Mouse (Mus musculus) neural tube, embryonic 11.5 days (tissue): Measurements from ENCODE around the gene Phtf2. TPM values are rescaled to one million over a fixed set of nuclear protein-coding genes. Genes with fewer than 3 reads are reported as not detected.
A peak's percentile ranks its signal among the peaks of the same experiment; 100 is the strongest.
"Not testable (repeated sequence)": the region's sequence is repeated elsewhere in the genome, so short reads cannot be mapped to it uniquely, and the experiment has no call there.

Experiments used
- ATAC-seq: fragments of 200-750 bp; cut with Nextera tagmentation; 2 replicates; pipeline ENCODE4 v1.8.0; 2017; ENCODE audit warnings: moderate number of reproducible peaks, mild to moderate bottlenecking, moderate TSS enrichment, moderate library complexity; ENCODE audit not compliant: insufficient read depth, low FRiP score, low TSS enrichment
- DNase-seq: peaks from one replicate; pipeline ENCODE4 v3.0.0-alpha.2; 2015; ENCODE audit warnings: low spot score
- H3K27ac ChIP-seq: fragments of 300-500 bp; sonication (generic); 2 replicates; pipeline ENCODE4 v1.5.1; 2014; ENCODE audit warnings: low read depth, mild to moderate bottlenecking, low read length
- H3K27me3 ChIP-seq: fragments of 300-500 bp; sonication (generic); 2 replicates; pipeline ENCODE4 v1.6.1; 2014; ENCODE audit warnings: mild to moderate bottlenecking, low read length, mixed read lengths; ENCODE audit not compliant: control insufficient read depth, insufficient read depth
- H3K36me3 ChIP-seq: fragments of 300-500 bp; sonication (generic); 2 replicates; pipeline ENCODE4 v1.6.1; 2014; ENCODE audit warnings: mild to moderate bottlenecking, low read length, moderate library complexity, mixed read lengths; ENCODE audit not compliant: control insufficient read depth, insufficient read depth
- H3K4me1 ChIP-seq: fragments of 300-500 bp; sonication (generic); 2 replicates; pipeline ENCODE4 v1.6.1; 2014; ENCODE audit warnings: low read length, mixed read lengths; ENCODE audit not compliant: control insufficient read depth, insufficient read depth
- H3K4me2 ChIP-seq: fragments of 300-500 bp; sonication (generic); 2 replicates; pipeline ENCODE4 v1.6.1; 2014; ENCODE audit warnings: low read depth, mild to moderate bottlenecking, moderate library complexity
- H3K4me3 ChIP-seq: fragments of 300-500 bp; sonication (generic); 2 replicates; pipeline ENCODE4 v1.5.1; 2014; ENCODE audit warnings: low read depth, low read length
- H3K9ac ChIP-seq: fragments of 300-500 bp; sonication (generic); 2 replicates; pipeline ENCODE4 v1.6.1; 2014; ENCODE audit warnings: mild to moderate bottlenecking, low read length
- H3K9me3 ChIP-seq: fragments of 300-500 bp; sonication (generic); 2 replicates; pipeline ENCODE4 v1.6.1; 2016; ENCODE audit warnings: low read length; ENCODE audit not compliant: control insufficient read depth
- WGBS: fragments of 180-500 bp; shearing (Covaris S2); extraction: QIAGEN DNeasy Blood & Tissue Kit; methylation state at CpG from one replicate; pipeline ENCODE4 v1.1.7; 2014; 5-methylcytosine and 5-hydroxymethylcytosine counted together
- polyA plus RNA-seq: library from polyadenylated mRNA; unstranded; fragments of >200 nt; fragmentation: Nextera tagmentation; extraction: Ambion mirVana; gene quantifications from 2 replicates; pipeline ENCODE4 v1.2.1, GENCODE M21; 2014

The Phtf2 gene
- polyA plus RNA-seq, 1 experiment from 2014 or later, result 21.5 TPM

DNA sequence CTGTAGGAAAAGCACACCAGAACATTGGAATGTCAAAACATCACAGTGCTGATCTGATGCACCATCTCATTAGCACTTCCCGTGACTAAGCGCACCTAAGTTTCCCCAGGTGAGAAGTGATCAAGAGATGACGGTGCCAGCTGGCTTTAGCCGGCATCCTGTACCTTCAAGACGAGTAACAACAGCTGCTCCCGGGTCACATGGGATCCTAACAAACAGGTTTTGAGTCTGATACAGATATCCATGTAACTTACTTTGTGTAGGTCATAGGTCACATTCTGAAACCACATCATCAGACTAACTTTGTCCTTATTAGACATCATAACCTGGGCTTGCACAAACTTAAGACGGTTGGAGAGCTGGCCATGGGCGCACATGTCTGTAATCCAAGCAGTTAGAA lies 133.1 kb downstream of the Phtf2 start:
- H3K27me3 ChIP-seq, result no peaks in the 10 kb centered on the region

DNA sequence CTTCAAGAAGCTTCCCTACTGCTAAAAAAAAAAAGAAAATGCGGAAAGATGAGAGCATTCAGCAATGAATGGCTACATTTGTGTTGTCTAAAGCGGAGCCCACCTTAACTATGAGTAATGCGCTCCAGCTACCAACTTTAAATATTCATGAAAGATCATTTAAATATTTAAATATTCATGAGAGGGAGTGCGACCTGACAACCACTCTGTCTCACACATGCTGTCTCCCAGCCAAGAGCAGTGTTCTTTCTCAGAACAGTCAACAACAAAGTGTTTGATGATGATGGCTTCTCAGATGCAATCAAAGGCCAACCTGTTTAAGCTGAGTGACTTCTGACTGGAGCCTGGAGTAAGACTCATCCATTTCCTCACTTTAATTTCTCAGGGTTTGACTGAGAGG lies 133.8 kb downstream of the Phtf2 start:
- Histone ChIP-seq H3K36me3 (no peaks in the 10 kb centered on the region), H3K4me1 (no peaks in the 10 kb centered on the region), H3K4me2 (no peak overlapping the region), H3K27ac (no peak overlapping the region), H3K9ac (no peak overlapping the region), H3K4me3 (no peak overlapping the region), H3K9me3 (no peaks in the 10 kb centered on the region), H3K27me3 (no peaks in the 10 kb centered on the region)
- ATAC-seq (peak; percentile 67), DNase-seq (no peak)
- WGBS, result 55% methylated on average over 4 of the region's 4 CpGs

More for the DNA sequence above, 133.1 kb downstream of the Phtf2 start:
- 92% methylated on average over 8 of the region's 8 CpGs for WGBS
- Histone ChIP-seq H3K4me2 (no peak overlapping the region), H3K27ac (no peak overlapping the region), H3K9me3 (no peaks in the 10 kb centered on the region), H3K36me3 (no peaks in the 10 kb centered on the region), H3K9ac (no peak overlapping the region), H3K4me1 (no peaks in the 10 kb centered on the region), H3K4me3 (no peak overlapping the region)
- DNase-seq, result no peak
- no peak for ATAC-seq

DNA sequence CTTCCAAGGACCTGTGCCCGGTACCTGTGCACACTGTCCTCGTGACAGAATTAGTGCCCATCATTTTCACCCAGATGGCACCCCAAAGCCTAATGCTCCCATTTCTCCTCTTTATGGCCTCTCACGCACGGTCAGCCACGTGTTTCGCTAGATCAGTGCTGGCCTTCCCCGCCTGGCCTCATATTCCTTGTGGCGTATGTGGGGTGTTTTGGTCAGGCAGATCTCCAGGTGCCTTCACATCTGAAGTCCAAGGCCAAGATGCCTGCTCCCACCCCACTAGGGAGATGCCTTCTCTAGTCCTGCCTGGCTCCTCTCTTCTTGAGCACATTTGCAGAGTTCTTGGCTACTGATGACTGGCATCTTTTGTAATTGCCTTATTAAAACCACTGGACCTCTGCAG lies 140.0 kb downstream of the Phtf2 start:
- DNase-seq (no peak), ATAC-seq (no peak)
- WGBS, result 83% methylated on average over 8 of the region's 8 CpGs
- no peaks in the 10 kb centered on the region for H3K36me3 ChIP-seq
- no peak overlapping the region for H3K27ac ChIP-seq
- no peaks in the 10 kb centered on the region for H3K9me3 ChIP-seq
- no peaks in the 10 kb centered on the region for H3K27me3 ChIP-seq
- H3K4me3 ChIP-seq, result no peak overlapping the region
- H3K4me2 ChIP-seq, result no peak overlapping the region
- H3K4me1 ChIP-seq, result no peaks in the 10 kb centered on the region
- H3K9ac ChIP-seq, result no peak overlapping the region

DNA sequence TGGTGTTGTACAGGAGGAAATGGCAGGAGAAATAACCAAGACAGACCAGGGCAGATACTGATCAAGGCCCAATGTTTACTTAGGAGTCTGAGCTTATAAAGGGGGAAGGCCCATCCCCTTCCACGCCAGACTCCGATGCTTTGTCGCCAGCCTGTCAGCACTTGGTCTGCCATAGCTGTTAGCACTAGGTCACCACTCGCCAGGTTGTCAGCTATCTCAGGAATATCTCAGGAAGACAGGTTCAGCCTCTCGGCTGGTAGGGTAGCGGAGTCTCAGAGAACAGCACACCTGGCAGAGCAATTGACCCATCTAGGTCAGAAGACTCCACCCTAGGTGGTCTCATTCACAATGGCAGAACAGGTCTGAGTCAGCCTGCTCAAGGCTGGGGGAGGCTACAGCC lies 140.7 kb downstream of the Phtf2 start:
- no peak for DNase-seq
- H3K4me1 ChIP-seq, result no peaks in the 10 kb centered on the region
- 76% methylated on average over 6 of the region's 6 CpGs for WGBS

DNA sequence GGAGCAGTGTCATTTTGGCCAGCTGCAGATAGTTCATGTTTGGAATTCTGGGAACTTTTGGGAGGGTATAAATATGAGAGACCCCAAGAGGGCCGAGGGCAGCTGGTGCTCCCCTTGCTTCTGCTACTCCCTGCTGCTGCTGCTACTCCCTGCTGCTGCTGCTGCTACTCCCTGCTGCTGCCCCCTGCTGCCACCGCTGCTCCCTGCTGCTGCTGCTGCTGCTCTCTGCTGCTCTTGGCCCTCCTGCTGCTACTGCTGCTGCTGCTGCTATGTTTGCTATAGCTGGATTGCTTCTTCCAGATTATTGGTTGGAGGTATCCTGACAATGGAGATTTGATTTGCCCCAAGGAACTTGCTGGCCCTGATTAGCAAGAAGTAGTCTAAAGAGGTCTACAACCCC lies 143.1 kb downstream of the Phtf2 start:
- Histone ChIP-seq H3K27me3 (no peaks in the 10 kb centered on the region), H3K4me3 (no peak overlapping the region), H3K27ac (no peak overlapping the region), H3K4me2 (no peak overlapping the region), H3K9me3 (no peaks in the 10 kb centered on the region), H3K9ac (no peak overlapping the region), H3K4me1 (no peaks in the 10 kb centered on the region), H3K36me3 (no peaks in the 10 kb centered on the region)
- 41% methylated on average over 2 of the region's 2 CpGs for WGBS
- DNase-seq (no peak), ATAC-seq (no peak)

More for the DNA sequence above, 140.7 kb downstream of the Phtf2 start:
- Histone ChIP-seq H3K9ac (no peak overlapping the region), H3K4me2 (no peak overlapping the region), H3K9me3 (no peaks in the 10 kb centered on the region), H3K36me3 (no peaks in the 10 kb centered on the region), H3K27ac (no peak overlapping the region), H3K4me3 (no peak overlapping the region), H3K27me3 (no peaks in the 10 kb centered on the region)
- no peak for ATAC-seq

DNA sequence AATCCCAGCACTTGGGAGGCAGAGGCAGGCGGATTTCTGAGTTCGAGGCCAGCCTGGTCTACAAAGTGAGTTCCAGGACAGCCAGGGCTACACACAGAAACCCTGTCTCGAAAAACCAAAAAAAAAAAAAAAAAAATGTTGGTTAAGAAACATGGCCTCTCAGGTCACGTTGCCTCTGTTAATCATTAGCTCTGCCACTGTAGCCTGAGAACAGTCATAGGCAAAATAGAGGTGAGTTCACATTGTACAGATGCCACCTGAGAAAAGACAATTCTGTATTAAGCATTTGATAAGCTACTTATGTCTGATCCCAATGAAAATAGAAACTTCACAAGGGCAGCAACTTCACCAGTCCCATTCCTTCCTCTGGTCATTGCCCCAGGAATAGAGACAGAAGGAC lies 158.7 kb downstream of the Phtf2 start:
- not testable (repeated sequence) for ATAC-seq, H3K4me2 ChIP-seq
- WGBS, result 87% methylated on average over 2 of the region's 4 CpGs

DNA sequence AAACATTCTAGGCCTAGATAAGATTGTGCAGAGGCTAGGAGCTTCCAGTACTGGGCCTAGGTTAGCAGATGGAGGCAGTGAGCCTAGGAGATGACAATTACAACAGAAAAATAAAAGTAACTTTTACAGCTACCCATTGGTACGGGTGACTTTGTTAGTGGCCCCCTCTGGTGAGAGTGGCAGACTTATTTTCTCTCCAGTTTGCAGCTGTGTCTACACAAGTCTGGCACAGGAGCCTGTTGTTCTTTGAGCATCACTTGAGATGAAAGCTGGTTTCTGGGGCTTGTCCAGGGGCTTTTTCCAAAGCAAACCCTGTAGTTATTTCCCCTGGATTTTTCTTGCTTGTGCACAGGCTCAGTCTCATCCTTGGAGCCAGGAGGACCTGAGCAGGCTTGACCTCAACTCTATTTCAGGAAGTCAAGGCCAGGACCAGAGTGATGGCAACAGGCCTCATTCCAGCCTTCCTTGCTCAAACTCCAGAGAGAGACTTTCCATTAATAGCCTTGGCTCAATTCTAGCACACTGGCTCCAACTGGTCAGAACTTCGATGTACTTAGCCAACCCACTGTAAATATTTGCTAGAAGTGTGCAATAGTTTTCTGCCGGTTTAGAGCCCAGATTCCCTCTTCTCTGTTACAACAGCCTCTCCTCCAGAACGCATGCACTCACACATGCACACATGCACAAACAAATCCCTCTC lies 161.6 kb downstream of the Phtf2 start:
- no peaks in the 10 kb centered on the region for H3K27me3 ChIP-seq
- no peak for DNase-seq
- H3K4me2 ChIP-seq, result no peak overlapping the region
- no peak overlapping the region for H3K9ac ChIP-seq
- H3K9me3 ChIP-seq, result no peaks in the 10 kb centered on the region
- no peak overlapping the region for H3K27ac ChIP-seq
- H3K4me3 ChIP-seq, result no peak overlapping the region
- 77% methylated on average over 4 of the region's 4 CpGs for WGBS
- ATAC-seq, result no peak
- H3K36me3 ChIP-seq, result no peaks in the 10 kb centered on the region
- H3K4me1 ChIP-seq, result no peaks in the 10 kb centered on the region

More for the DNA sequence above, 158.7 kb downstream of the Phtf2 start:
- not testable (repeated sequence) for H3K27ac ChIP-seq, H3K9me3 ChIP-seq, H3K4me3 ChIP-seq, DNase-seq, H3K9ac ChIP-seq, H3K27me3 ChIP-seq, H3K4me1 ChIP-seq, H3K36me3 ChIP-seq

DNA sequence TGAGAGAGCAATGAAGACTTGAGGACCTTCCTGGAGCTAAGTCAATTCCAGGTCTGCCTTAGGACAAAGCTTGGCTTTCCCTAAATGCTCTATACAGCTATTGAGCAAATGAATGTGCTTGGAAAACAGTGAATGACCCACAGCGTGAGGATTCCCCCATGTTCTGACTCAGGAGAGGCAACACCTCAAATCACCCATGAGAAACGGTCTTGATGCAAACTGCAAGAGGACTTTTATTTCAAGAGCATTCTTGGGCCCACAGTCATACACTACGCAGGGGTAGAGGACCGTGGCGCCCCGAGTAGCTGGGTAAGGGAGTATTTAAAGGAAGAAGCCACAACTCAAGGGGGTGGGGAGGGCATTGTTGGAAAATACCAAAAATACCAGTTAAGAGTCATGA lies 165.9 kb downstream of the Phtf2 start:
- not testable (repeated sequence) for H3K27me3 ChIP-seq, ATAC-seq, H3K9ac ChIP-seq, H3K4me3 ChIP-seq, H3K9me3 ChIP-seq, H3K36me3 ChIP-seq, H3K4me1 ChIP-seq, H3K4me2 ChIP-seq, DNase-seq, H3K27ac ChIP-seq
- WGBS, result 91% methylated on average over 6 of the region's 6 CpGs

DNA sequence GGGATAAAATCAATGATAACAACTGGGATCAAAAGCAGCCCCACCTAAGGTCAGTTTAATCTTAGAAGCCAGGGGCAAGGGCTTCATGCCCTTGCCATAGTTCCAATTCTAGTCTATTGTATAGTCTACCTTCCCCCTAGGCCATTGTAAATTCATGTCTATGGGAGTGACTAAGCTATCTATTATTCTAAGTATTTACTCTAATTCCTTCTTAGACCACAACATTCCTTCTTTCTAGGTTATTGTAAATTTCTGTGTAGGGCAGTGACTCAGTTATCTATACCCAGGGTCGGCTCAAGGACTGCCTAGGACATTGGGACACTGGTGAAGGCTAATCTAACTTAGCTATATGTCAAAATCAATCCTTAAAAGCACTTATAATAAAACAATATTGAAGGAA lies 167.3 kb downstream of the Phtf2 start:
- not testable (repeated sequence) for H3K9me3 ChIP-seq, H3K4me2 ChIP-seq, H3K27ac ChIP-seq, DNase-seq, H3K4me1 ChIP-seq, H3K4me3 ChIP-seq, ATAC-seq, H3K36me3 ChIP-seq, H3K9ac ChIP-seq, H3K27me3 ChIP-seq
- 88% methylated on average over 1 of the region's 1 CpGs for WGBS
